Mouse (Mus musculus) kidney, postnatal 14 days (tissue): Measurements from ENCODE around the gene Gpatch3.
A peak's percentile ranks its signal among the peaks of the same experiment; 100 is the strongest.

Experiments
- DNase-seq: peaks from one replicate; pipeline ENCODE4 v3.0.0; 2022; ENCODE audit warnings: mixed read lengths

Gpatch3 gene

DNA sequence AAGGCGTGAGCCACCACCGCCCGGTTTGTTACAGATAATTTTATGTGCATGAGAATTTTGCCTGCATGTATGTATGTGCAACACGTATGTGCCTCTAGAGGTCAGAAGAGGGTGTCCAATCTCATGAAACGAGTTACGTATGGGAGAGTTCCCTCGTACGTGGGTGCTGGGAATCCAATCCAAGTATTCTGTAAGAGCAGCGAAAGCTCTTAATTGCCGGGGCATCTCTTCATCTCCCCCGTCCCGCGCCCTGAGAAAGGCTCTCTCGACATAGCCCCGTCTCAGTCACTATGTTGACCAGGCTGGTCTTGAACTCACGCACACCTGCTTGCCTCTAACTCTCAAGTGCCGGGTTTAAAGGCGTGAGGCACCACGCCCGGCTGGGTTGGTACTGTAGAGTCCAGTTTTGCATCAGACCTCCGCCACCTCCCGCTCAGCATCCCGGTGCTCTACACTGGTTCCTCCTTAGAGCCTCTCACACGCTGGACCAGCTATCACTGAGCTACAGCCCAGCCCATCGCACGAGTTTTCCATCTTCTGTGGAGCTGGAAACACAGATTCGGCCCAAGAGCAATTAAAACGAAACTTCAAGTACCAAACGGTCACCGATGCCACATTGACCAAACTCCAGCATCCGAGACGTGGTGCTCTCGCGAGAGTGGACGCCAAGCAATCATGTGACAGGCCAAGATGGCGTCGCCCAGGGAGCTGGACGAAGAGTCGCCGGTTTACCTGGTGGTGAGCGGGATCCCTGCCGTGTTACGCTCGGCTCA lies at the start of gene Gpatch3:
Gene Gpatch3 (plus strand): TSS at position 676 of the 773 bp plus-strand sequence.
- peak; percentile 95 for DNase-seq

DNA sequence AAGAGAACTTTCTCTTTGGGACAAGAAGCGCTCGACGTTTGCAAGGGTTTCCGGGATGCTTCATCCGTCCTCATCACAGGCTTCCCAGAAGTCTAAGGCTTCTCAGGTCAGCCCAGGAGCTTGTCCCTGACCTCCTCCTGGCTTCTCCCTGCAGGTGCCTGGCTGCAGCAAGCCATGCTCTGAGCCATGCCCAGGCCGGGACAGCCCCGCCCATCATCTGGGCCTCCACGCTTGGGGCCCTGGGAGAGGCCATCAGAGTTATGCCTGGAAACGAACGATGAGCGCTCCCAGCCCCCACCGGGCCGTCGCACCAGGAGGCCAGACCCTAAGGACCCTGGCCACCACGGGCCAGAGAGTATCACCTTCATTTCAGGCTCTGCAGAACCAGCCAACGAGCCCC lies 46.8 kb upstream of the Gpatch3 start:
- no peak for DNase-seq

DNA sequence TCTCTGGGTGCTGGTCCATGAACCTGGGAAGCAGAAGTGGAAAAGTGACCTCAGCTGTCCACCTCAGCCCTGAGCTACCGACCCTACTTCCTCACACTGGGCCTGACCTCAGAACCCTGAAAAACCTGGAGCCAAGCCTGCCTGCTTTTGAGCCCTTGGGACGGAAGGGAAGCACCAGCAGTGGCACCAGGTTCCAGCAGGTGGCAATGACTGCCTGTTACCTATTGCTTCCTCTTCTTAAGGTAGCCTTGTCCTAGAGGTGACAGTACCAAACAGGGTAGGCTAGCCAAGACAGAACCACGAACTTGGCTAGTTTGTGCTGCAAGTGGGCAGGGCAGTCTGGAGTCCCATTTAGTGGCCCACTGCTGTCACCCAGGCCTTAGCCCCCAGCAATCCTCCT lies 41.8 kb upstream of the Gpatch3 start:
- no peak for DNase-seq

DNA sequence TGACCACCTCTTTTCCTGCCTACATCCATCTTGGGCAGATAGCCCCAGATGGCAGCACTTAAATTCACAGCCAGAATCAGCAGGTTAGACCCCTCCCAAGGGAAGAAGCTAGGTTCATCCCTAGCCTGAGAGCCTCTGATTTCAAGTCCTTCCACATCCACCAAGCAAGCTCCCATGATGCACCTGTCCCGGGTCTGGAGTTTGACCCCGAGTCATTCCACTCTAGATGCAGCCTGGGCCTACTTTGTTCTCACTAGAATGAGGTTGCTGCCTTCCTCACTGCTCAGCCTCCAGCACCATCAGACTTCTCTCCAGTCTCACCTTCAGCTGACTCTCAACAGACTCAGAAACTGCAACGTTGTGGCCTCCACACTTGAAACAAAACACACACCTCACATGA lies 38.5 kb upstream of the Gpatch3 start:
- DNase-seq = no peak

DNA sequence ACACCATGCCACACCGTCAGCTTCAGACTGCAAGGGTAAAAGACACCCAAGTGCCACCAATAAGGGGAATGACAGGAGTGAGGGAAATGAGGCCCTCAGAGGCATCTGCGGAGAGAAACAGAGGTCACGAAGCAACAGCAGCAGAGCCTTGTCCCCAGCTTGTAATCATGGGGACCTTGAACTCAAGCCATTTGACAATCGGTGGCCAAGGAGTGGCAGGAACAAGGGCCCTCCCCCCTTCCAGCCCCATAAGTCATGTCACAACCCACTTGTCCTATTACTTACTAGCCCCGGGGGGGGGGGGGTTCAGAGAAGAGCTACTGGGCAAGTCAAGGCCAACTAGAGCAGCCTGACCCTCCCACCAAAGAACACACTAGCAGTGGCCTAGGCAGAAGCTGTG lies 37.9 kb upstream of the Gpatch3 start:
- no peak for DNase-seq

DNA sequence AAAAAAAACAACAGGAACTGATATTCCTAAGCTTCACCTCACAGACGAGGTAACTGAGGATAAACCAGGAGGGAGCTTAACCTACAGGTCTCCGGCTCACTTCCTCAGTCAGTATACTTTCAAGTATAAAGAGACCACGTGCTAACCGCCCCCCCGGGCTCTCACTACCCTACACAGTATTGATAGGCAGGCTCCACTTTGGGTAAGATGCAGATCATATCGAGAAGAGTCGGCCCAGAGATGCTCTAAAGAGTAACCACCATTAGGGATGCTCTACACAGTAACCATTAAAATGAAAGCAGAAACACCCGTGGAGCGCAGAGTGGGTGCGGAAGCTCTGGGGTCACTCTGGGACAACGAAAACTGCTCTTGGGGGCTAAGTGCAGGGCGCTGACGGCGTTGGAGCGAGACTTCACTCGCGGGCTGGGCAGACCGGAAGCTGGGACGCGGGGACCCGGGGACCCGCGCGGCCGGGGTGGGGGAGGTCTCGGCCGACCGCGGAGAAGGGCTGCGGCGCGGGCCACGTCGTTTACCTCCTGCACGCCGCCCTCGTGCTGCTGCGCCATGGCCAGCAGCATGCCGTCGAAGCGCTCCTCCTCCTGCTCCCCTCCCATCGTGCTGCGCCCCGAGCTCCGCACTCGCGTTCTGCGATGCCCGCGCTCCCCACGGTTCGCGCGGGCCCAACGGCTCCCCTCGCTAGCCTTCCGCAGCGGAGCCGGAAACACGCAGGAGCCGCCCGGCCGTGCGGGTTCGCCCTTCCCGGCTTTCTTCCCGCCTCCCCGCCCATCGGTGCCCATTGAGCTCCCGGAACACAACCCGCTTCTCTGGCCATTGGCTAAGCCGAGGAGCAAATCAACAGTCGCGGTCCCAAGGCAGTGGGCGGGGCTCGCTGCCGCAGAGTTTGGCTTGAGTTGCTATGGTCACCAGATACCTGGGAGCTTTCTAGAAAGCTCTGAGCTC lies 29.0 kb upstream of the Gpatch3 start, which contains the start of gene Nudc:
Gene Nudc (minus strand): TSS at position 725 of the 960 bp plus-strand sequence.
- peak; percentile 98 for DNase-seq

DNA sequence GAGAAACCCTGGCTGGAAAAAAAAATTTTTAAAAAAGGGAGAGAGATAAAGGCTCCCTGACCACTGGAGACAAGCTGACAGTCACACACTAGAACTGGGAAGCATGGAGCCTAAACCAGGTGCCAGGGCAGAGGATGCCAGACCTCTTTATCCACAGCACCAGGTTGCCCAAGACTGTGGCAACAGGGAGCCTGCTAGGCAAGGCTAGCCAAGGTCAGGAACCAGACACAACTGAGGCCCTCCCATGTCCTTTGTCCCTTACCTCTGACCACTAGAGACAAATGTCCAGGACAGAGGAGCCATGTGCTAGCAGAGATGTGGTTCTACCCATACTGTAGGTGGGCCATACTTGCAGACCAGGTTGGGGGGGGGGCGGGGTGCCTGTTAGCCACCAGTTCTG lies 22.5 kb upstream of the Gpatch3 start:
- DNase-seq = no peak

DNA sequence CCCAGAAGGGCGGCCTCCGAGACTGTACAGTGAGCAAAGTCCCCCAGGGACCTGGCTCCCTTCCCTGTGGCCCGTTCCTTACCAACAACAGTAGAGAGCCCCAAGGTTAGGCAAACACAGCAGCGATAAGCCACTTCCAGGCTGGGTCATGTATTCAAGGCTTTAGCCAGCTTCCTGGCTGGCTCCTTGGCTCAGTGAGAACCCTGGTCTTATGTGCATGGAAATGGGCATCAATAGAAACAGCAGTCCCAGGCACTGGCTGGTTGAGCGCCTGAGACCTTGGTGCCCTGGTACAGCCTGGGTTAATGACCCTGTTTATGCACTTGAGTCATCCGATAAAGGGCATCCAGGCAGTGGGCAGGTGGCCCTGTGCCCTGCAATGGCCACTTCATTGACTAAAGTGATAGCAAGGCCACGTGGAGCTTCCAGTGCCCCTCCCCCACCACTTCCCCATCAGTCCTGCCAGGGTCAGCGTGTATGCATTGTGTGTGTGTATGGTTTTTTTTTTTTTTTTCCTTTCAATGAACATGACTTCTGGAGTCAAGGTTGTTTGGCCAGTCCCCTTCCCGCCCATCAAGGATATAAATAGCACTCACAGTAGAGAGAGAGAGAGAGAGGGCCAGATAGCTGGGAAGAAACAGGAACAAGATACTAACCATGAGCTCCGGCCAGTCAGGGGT lies 21.6 kb upstream of the Gpatch3 start, which contains the start of gene Nr0b2:
Gene Nr0b2 (plus strand): TSS at position 609 of the 680 bp plus-strand sequence.
- no peak for DNase-seq

DNA sequence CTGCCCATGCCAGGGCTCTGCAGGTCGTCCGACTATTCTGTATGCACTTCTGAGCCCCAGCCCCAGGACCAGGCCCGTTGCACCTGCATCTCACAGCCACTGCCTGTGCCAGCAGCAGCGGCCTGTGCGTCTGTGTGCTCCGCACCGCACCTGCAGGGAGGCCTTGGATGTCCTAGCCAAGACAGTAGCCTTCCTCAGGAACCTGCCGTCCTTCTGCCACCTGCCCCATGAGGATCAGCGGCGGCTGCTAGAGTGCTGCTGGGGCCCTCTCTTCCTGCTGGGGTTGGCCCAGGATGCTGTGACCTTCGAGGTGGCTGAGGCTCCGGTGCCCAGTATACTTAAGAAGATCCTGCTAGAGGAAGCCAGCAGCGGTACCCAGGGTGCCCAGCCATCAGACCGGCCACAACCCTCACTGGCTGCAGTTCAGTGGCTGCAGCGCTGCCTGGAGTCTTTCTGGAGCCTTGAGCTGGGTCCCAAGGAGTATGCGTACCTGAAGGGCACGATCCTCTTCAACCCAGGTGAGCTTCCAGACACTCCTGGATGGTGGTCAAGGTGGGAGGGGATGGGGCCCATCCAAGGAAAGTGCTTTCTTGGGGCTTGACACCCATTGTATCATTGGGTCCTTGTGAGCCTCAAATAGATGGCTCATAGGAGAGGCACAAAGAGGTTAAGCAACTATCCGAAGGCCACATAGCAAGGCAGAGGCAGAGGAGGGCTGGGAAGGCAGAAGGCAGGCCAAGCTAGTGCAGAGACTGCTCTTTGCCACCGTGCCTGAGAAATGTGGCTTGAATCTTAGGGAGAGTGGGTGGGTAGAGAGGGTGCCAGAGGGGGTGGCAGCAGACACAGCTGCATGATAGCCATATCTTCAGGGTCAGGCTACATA lies 20.9 kb upstream of the Gpatch3 start:
- no peak for DNase-seq

DNA sequence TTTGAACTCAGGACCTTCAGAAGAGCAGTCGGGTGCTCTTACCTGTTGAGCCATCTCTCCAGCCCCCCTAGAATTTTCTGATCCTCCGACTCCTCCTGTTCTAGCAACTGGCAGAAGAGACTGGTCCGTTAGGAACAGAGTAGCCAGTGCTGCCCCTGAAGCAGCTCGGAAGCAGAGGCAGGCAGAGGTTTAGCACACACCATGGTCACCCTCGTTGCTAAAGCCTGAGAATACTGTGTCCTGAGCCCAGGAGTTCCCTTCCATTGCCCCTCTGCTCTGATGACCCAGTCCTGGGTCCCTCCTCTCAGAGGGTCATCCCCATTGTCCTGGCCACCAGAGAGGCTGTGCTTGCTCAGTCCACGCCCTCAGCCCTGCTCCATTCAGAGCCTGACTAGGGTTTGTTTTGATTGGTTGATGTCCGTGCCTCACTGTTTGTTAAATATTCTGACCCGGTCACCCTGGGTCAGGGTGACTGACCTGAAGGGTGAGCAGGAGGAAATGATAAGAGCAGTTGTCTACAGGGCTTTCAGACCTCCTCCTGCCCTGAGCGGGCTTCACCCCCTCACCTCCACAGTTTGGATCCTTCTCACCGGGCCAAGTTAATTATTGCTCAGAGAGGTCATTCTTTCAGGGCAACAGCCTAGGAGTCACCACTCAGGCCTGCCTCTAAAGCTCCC lies 17.4 kb upstream of the Gpatch3 start:
- peak; percentile 72 for DNase-seq

DNA sequence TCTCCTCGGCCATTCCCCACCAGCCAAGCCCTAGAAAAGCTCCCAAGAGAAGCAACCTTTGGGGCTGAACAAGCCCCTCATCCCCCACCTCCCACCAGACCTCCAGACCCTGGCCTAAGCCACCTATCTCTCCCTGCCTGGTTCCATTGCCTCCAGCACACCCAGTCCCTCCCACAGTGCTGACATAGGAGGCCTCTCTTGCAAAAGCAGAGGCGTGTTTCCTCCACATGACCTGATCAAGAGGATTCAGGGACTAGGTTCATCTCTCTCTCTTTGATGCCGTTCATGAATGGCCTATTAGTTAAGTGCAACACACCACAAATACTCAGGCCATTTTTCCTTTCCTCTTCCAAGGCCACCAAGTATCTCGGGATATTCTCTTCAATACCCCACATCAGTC lies 14.7 kb upstream of the Gpatch3 start:
- DNase-seq = no peak

DNA sequence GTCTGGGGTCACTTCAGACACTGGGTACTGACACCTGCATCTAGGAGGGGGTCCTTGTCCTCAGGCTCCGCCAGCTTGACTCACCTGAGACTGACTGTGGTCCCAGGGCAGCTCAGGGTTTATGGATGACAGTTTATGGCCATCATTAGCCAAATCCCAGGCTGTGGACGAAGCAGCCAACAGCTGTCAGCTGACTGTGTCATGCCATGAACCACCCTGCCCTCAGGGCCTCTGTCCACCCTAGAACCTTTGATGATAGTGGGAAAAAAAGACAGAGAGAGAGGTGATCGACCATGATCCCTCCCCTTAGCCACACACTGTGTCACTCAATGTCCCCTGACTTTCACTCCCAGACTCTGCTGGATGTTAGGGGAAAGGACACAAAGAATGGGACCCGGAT lies 12.9 kb upstream of the Gpatch3 start:
- DNase-seq = no peak

DNA sequence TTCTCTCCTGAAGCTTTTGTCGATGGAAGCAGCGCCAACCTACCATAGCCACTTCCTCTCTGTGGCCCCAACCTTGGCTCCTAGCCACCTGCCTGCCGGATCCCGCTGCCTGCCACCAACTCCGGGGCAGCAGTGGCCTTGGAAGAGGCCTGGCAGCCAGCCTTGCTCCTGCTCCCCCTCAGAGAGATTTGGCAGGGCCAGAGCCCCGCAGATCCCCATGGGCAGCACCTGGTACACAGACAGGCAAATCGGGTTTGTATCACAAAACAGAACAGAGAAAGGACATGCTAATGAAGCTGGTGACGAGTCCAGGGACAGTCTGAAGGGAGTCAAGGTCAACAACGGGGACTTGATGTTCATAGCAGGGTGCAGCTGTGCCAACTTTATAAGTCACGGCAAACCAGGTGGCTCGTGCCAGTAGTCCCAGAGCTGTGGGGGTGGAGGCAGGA lies 11.4 kb upstream of the Gpatch3 start:
- DNase-seq = peak; percentile 76

DNA sequence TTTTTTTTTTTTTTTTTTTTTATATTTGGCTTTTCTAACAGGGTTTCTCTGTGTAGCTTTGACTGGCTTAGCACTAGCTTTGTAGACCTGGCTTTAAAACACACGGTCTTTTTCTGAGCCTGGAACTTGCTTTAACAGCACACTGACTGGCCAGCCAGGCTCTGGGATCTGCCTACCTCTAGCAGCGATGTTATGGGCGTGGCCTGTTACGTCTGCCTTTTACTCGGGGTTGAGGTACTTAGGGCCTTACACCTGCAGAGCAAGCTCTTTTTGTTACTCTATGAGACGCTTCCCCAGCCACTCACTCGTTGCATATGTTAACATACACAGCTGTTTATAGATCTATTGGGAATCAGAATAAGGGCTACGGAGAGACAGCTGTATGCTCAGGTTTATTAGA lies 7.3 kb upstream of the Gpatch3 start:
- no peak for DNase-seq

DNA sequence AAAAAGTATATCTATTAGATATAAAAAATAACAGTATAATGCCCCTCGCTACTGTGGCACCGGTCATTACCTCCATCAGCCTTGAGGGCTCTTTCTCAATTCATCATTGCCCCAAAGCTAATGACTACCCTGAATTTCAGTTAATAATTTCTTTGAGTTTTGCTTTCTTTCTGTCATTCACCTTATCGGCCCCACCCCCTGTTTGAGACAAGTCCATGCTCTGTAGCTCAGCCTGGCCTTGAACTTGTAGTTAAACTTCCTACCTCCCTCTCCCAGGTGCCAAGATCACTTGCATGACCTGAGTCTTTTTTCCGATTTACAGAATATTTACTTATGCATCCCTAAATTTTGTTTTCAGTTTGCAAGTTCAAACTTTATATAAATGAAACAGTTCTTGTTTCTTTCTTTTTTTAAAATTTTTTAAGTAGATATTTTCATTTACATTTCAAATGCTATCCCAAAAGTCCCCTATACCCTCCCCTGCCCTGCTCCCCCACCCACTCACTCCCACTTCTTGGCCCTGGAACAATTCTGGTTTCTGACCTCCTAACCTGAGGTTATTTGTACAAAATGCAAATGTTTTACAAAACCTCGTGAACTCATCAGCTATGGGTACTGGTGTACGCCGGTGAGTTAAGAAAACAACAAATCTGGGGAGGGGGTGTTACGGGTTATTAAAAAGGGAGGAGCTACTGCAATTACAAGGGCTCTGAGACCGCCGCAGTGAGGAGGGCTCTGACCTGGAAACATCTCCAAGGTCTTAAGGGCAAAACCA lies 5.1 kb upstream of the Gpatch3 start:
- DNase-seq = peak; percentile 39

DNA sequence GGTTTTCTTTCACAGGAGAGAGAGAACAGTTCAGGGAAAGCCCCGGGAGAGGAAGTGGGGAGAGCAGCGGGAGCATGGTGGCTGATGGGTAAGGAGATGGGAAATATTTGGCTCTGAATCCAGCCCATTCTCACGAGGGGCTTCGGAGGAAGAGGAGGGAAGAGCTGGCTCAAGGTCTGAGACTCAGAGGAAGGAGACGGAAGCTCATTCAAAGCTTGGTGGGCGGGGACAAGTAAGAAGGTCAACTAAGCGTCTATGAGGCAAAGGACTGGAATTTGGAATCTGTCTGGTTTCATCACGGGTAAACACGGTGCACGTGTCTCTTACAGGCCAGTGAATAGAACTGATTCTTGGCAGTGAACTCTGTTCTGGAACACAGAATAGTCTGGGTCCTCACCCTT lies 4.5 kb upstream of the Gpatch3 start:
- peak; percentile 79 for DNase-seq

DNA sequence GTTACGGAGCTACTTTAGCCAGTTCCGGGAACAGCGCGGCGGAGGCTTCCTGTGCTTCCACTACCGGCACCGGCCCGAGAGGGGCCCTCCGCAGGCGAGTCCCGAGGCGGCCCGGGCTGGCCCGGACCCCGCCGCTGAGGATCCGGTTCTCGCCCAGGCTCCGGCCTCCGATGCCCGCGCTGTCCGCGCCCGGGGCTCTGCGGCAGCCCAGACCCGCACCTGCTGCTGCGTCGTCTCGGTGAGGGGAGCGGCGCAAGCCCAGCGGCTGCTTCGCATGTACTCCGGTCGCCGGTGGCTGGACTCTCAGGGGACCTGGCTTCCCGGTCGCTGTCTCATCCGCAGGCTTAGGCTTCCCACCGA lies 278 bp downstream of the Gpatch3 start:
- no peak for DNase-seq

DNA sequence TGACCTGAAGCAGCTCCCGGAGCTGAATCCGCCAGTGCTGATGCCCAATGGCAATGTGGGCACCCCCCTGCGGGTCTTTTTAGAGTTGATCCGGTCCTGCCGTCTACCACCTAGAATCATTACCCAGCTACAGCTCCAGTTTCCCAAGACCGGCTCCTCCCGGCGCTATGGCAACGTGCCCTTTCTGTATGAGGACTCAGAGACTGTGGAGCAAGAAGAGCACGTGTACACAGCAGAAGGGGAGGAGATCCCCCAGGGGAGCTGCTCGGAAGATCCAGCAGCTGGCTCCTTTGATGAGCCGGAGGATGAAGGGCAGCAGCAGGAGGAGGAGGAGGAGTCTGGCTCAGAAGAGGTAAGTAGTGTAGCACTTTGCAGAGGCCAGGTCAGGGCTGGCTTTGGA lies 3.4 kb downstream of the Gpatch3 start:
- no peak for DNase-seq

DNA sequence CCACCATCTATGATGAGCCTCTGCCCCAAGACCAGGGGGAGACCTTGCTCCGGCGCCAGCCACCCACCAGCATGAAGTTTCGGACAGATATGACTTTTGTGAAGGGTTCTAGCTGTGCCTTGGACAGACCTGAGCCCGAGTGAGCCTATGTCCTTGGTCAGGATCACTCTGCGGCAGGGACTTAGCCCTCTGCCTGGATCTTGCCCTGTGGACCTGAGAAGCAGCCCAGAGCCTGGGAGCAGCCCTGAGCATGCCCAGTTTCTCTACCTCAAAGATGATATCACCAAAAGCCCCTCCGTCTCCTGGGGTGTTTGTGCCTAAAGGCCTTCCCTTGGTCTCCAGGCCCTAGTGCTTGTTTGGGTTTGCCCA lies 9.1 kb downstream of the Gpatch3 start:
- no peak for DNase-seq

DNA sequence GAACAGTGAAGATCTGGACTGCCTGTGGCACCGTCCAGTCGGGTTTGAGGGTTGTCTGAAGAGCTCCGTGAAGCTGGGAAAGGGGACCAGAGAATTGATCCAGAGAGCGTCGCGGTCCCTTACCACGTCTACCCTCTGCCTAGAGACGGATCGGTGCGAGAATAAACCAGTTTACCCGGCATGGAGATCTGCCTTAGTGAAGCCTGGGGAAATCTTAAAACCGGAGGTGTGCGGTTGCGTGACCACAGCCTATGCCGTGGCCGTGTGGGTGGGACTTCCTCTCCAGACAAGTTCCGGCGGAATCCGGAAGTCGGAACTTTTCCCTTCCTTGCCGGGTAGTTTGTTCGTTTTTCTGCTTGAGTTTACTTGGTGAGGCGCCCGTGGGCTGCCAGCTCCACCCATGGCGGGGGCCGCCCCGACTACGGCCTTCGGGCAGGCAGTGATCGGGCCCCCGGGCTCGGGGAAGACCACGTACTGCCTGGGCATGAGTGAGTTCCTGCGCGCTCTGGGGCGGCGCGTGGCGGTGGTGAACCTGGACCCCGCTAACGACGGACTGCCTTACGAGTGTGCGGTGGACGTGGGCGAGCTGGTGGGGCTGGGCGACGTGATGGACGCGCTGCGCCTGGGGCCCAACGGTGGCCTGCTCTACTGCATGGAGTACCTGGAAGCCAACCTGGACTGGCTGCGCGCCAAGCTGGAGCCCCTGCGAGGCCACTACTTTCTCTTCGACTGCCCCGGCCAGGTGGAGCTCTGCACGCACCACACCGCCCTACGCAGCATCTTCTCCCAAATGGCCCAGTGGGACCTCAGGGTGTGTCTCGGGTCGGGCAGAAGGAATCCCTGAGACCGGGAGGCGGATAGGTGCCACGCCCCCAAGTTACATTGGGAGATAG lies 9.8 kb downstream of the Gpatch3 start, which contains the start of gene Gpn2:
Gene Gpn2 (plus strand): TSS at position 304 of the 893 bp plus-strand sequence.
- peak; percentile 88 for DNase-seq
